Mouse (Mus musculus) spleen, adult 2 months (tissue): ENCODE results near the gene Gm27021.

Experiments
- CTCF ChIP-seq: fragments of 200-500 bp; IDR thresholded peaks from 2 replicates; pipeline ENCODE4 v1.5.1; 2011; ENCODE audit warnings: mild to moderate bottlenecking, inconsistent platforms; ENCODE audit not compliant: insufficient read depth, insufficient read length, insufficient replicate concordance; ENCODE audit errors: extremely low read depth
- POLR2A ChIP-seq: fragments of 200-500 bp; IDR thresholded peaks from 2 replicates; pipeline ENCODE4 v1.6.1; 2011; ENCODE audit warnings: low read depth, low read length, inconsistent platforms

- TF ChIP-seq CTCF (no peak), POLR2A (no peak)
These were observed 33.5 kb downstream of the Gm27021 start for GRCm38 (mm10) chr8:120634329-120634839.
